ENCODE assay signal across 8 mouse cellular contexts in the genomic region with DNA sequence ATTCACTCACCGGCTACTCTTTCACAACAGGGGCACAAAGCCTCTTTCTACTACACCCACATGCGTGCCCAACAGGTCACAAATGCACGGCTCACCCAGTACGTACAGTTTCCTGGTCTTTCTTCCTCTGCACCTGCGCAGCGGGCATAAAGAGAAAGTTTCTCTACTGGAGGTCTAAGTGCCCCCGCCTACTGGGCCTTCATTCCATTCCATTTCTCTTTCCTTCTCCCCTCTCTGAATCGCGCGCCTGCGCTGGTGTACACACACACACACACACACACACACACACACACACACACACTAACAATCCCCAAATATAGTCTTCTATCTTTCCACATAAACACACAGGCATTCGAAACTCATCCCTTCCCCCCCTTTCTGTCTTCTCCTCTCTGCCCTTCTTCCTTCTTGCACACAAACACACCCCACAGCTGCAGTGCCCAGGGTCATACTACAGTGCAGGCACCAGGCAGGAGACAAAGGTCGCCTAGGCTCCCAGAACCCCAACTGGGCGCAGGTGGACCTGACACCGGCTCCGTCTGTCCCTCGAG. TPM values are rescaled to one million over a fixed set of nuclear protein-coding genes. Genes with fewer than 3 reads are reported as not detected.
A peak's percentile ranks its signal among the peaks of the same experiment; 100 is the strongest.
DNase-seq lines count a peak whose midpoint lies in the region; ATAC-seq lines count a peak whose summit lies in the region.

No protein-coding gene starts in this region.

- DNase-seq in ovary, postnatal 36 days (ENCODE audit: low spot score) = peak; percentile 43
- DNase-seq in ovary, adult 18-20 months (ENCODE audit: low spot score) = no peak
- DNase-seq in lung, adult 18-20 months = peak; percentile 58 to 67
- no peak for DNase-seq in embryo, embryonic 10.5 days (ENCODE audit: low spot score)
- no peak for DNase-seq in retina, embryonic 14.5 days (ENCODE audit: low spot score)

- peak; percentile 47 for ATAC-seq in common myeloid progenitor, adult 5-6 weeks (replicated peaks; ENCODE audit: low read depth, poor library complexity, severe bottlenecking)
- peak; percentile 74 for ATAC-seq in hindbrain, embryonic 16.5 days
- peak; percentile 68 for ATAC-seq in neural tube, embryonic 14.5 days (ENCODE audit: low read depth)

- peak overlapping the region; percentile 93 for H3K4me2 ChIP-seq in hindbrain, embryonic 16.5 days (ENCODE audit: low read length)
- peak overlapping the region; percentile 78 for H3K4me2 ChIP-seq in neural tube, embryonic 14.5 days (ENCODE audit: low read depth, low read length)

- H3K27ac ChIP-seq in hindbrain, embryonic 16.5 days (ENCODE audit: low read depth, low read length) = 0 out of 2 replicates have a peak overlapping the region, but pooled peaks have one; percentile 39
- peak overlapping the region; percentile 44; the same call in 1 of the 2 replicates for H3K27ac ChIP-seq in neural tube, embryonic 14.5 days (ENCODE audit: low read depth, low read length)

- H3K9ac ChIP-seq in hindbrain, embryonic 16.5 days (ENCODE audit: low read depth, low read length) = peak overlapping the region; percentile 91
- peak overlapping the region; percentile 84 for H3K9ac ChIP-seq in neural tube, embryonic 14.5 days (replicated peaks; ENCODE audit: low read depth, low read length)

- H3K9me3 ChIP-seq in hindbrain, embryonic 16.5 days (ENCODE audit: control insufficient read depth, low read length) = no peaks in the 10 kb centered on the region
- no peaks in the 10 kb centered on the region for H3K9me3 ChIP-seq in neural tube, embryonic 14.5 days (ENCODE audit: control insufficient read depth, low read length)

- H3K4me3 ChIP-seq in hindbrain, embryonic 16.5 days (ENCODE audit: low read length) = peak overlapping the region; percentile 86
- peak overlapping the region; percentile 80 for H3K4me3 ChIP-seq in neural tube, embryonic 14.5 days (ENCODE audit: low read depth, low read length)

- H3K4me1 ChIP-seq in hindbrain, embryonic 16.5 days (ENCODE audit: control insufficient read depth, insufficient read depth, low read depth, low read length) = peaks cover 30% of the 10 kb centered on the region
- peaks cover 35% of the 10 kb centered on the region for H3K4me1 ChIP-seq in neural tube, embryonic 14.5 days (ENCODE audit: control insufficient read depth, insufficient read depth, low read length)

- no peaks in the 10 kb centered on the region; the same call in 1 of the 2 replicates for H3K27me3 ChIP-seq in hindbrain, embryonic 16.5 days (replicated peaks; ENCODE audit: control insufficient read depth, insufficient read depth, low read length)
- no peaks in the 10 kb centered on the region for H3K27me3 ChIP-seq in neural tube, embryonic 14.5 days (ENCODE audit: control insufficient read depth, insufficient read depth, low read length)

- no peaks in the 10 kb centered on the region for H3K36me3 ChIP-seq in hindbrain, embryonic 16.5 days (ENCODE audit: control insufficient read depth, insufficient read depth, low read length)
- H3K36me3 ChIP-seq in neural tube, embryonic 14.5 days (ENCODE audit: control insufficient read depth, insufficient read depth, low read length) = no peaks in the 10 kb centered on the region

- WGBS in hindbrain, embryonic 16.5 days = 4% methylated on average over 17 of the region's 17 CpGs
- WGBS in neural tube, embryonic 14.5 days = 12% methylated on average over 15 of the region's 17 CpGs

RNA-seq across cellular contexts. Expression of a gene that starts 0.5 kb away (rescaled TPM):
- total RNA-seq in common myeloid progenitor, adult 5-6 weeks (2017) = 6.5 and 8.9 TPM in 2 replicates
- 18.5 and 29.8 TPM in 2 replicates for polyA plus RNA-seq in hindbrain, embryonic 16.5 days (2015; fragmentation: Nextera tagmentation; extraction: Ambion mirVana)
- 24.9 and 31.3 TPM in 2 replicates for polyA plus RNA-seq in neural tube, embryonic 14.5 days (2014; fragmentation: Nextera tagmentation; extraction: Ambion mirVana)

Comparison
In these comparisons a context has a peak if more than half of its experiments do, and no peak if none do; other contexts are left out.
1. DNase-seq: peak in ovary, postnatal 36 days (single experiment) and lung, adult 18-20 months (2 of 2); none in ovary, adult 18-20 months (single experiment), embryo, embryonic 10.5 days (single experiment) and retina, embryonic 14.5 days (single experiment).
2. Peak in every context shown above with its lines, with median percentiles within 50 percentile points of each other: ATAC-seq.